Mouse (Mus musculus) layer of hippocampus, postnatal 10 days (tissue): ENCODE measurements at regions not wholly inside any gene's neighbourhood (a gene's known extent, or its start where the extent isn't known, plus 50 kb on each side); places are given as distances from the start of the nearest gene placed in this dataset.
"Not testable (repeated sequence)": the region's sequence is repeated elsewhere in the genome, so short reads cannot be mapped to it uniquely, and the experiment has no call there.

ENCODE experiments used
- DNase-seq, 2 experiments: peaks; one replicate each; pipeline ENCODE4 v3.0.0; 2021; ENCODE audit warnings: low spot score in 2 of 2

- DNase-seq: no peak
Observed at GRCm38 (mm10) chr14:17058438-17058837, 239.5 kb upstream of the Rarb start.

- DNase-seq: no peak
Observed at GRCm38 (mm10) chr14:17057355-17057754, 238.4 kb upstream of the Rarb start.

- no peak for DNase-seq
Observed at GRCm38 (mm10) chr14:17055741-17056140, 236.8 kb upstream of the Rarb start.

GRCm38 (mm10) chr14:17054381-17054780 lies 235.4 kb upstream of the Rarb start:
- DNase-seq: no peak

GRCm38 (mm10) chr14:17046808-17047207 lies 227.9 kb upstream of the Rarb start:
- no peak for DNase-seq

GRCm38 (mm10) chr14:17045426-17046132 lies 226.6 kb upstream of the Rarb start:
- no peak for DNase-seq

- DNase-seq: no peak
Observed at GRCm38 (mm10) chr14:17020603-17021356, 201.8 kb upstream of the Rarb start.

GRCm38 (mm10) chr14:17012931-17013330 lies 194.0 kb upstream of the Rarb start:
- DNase-seq: no peak

- DNase-seq: no peak
Observed at GRCm38 (mm10) chr14:17012200-17012599, 193.2 kb upstream of the Rarb start.

- no peak for DNase-seq
Observed at GRCm38 (mm10) chr14:17005194-17006018, 186.4 kb upstream of the Rarb start.

- no peak for DNase-seq
Observed at GRCm38 (mm10) chr14:17004714-17005113, 185.8 kb upstream of the Rarb start.

- no peak for DNase-seq
Observed at GRCm38 (mm10) chr14:16996716-16997115, 177.8 kb upstream of the Rarb start.

GRCm38 (mm10) chr14:16970911-16971310 lies 152.0 kb upstream of the Rarb start:
- not testable (repeated sequence) for DNase-seq

GRCm38 (mm10) chr14:16964717-16965391 lies 145.9 kb upstream of the Rarb start:
- no peak for DNase-seq

- DNase-seq: no peak
Observed at GRCm38 (mm10) chr14:16962216-16962826, 143.4 kb upstream of the Rarb start.

GRCm38 (mm10) chr14:16957802-16958201 lies 138.8 kb upstream of the Rarb start:
- no peak for DNase-seq

- DNase-seq: no peak
Observed at GRCm38 (mm10) chr14:16954511-16955443, 135.8 kb upstream of the Rarb start.

- DNase-seq: no peak
Observed at GRCm38 (mm10) chr14:16948736-16949135, 129.8 kb upstream of the Rarb start.

GRCm38 (mm10) chr14:16944441-16944840 lies 125.5 kb upstream of the Rarb start:
- DNase-seq: no peak

GRCm38 (mm10) chr14:16943531-16943930 lies 124.6 kb upstream of the Rarb start:
- no peak for DNase-seq
